Mouse (Mus musculus) hindbrain, postnatal 0 days (tissue): ENCODE data around the gene Mfsd4b2. TPM values are rescaled to one million over a fixed set of nuclear protein-coding genes. Genes with fewer than 3 reads are reported as not detected.

Source experiments
- ATAC-seq: fragments of 200-750 bp; cut with Nextera tagmentation; 2 replicates; pipeline ENCODE4 v1.8.0; 2017; ENCODE audit warnings: mild to moderate bottlenecking, moderate TSS enrichment, moderate library complexity
- DNase-seq: peaks from one replicate; pipeline ENCODE4 v3.0.0-alpha.2; 2015; ENCODE audit warnings: low spot score
- H3K27ac ChIP-seq: fragments of 300-500 bp; sonication (generic); 2 replicates; pipeline ENCODE4 v1.5.1; 2014; ENCODE audit warnings: mild to moderate bottlenecking
- H3K27me3 ChIP-seq: fragments of 300-500 bp; sonication (generic); 2 replicates; pipeline ENCODE4 v1.6.1; 2014; ENCODE audit warnings: low read length, mixed read lengths; ENCODE audit not compliant: insufficient read depth
- H3K36me3 ChIP-seq: fragments of 300-500 bp; sonication (generic); 2 replicates; pipeline ENCODE4 v1.6.1; 2014; ENCODE audit warnings: low read length, mixed read lengths; ENCODE audit not compliant: insufficient read depth
- H3K4me1 ChIP-seq: fragments of 300-500 bp; sonication (generic); 2 replicates; pipeline ENCODE4 v1.6.1; 2014; ENCODE audit warnings: antibody characterized with exemption, low read length, mixed read lengths; ENCODE audit not compliant: insufficient read depth
- H3K4me2 ChIP-seq: fragments of 300-500 bp; sonication (generic); 2 replicates; pipeline ENCODE4 v1.6.1; 2014; ENCODE audit warnings: low read depth, mild to moderate bottlenecking, low read length, moderate library complexity, mixed read lengths
- H3K4me3 ChIP-seq: fragments of 300-500 bp; sonication (generic); 2 replicates; pipeline ENCODE4 v1.5.1; 2014; ENCODE audit warnings: low read length
- H3K9ac ChIP-seq: fragments of 300-500 bp; sonication (generic); replicated peaks from 2 replicates; pipeline ENCODE4 v1.6.1; 2014; ENCODE audit warnings: mild to moderate bottlenecking, low read length, moderate library complexity, mixed read lengths
- H3K9me3 ChIP-seq: fragments of 300-500 bp; sonication (generic); 2 replicates; pipeline ENCODE4 v1.6.1; 2016; ENCODE audit warnings: low read length, mixed read lengths
- CTCF ChIP-seq: IDR thresholded peaks from 2 replicates; pipeline ENCODE4 v1.5.1; 2016; ENCODE audit warnings: antibody characterized with exemption, control low read depth, low read depth
- WGBS: fragments of 180-500 bp; shearing (Covaris S2); extraction: QIAGEN DNeasy Blood & Tissue Kit; methylation state at CpG from one replicate; pipeline ENCODE4 v1.1.7; 2014; 5-methylcytosine and 5-hydroxymethylcytosine counted together
- polyA plus RNA-seq: library from polyadenylated mRNA; unstranded; fragments of >200 nt; fragmentation: Nextera tagmentation; extraction: Ambion mirVana; gene quantifications from 2 replicates; pipeline ENCODE4 v1.2.1, GENCODE M21; 2015
- total RNA-seq: library from RNA; depleted of rRNA; stranded (reverse); fragments of >200 nt; gene quantifications from 2 replicates; pipeline ENCODE4 v1.2.3, GENCODE M21; 2014

Gene Mfsd4b2
- total and polyA plus RNA-seq, 2 experiments from 2014 or later, result not detected

GRCm38 (mm10) chr10:39912616-39913015 is 14.1 kb downstream of the Mfsd4b2 start:
- DNase-seq (no peak), ATAC-seq (no peak)
- Histone ChIP-seq H3K9ac (no peak overlapping the region), H3K36me3 (no peaks in the 10 kb centered on the region), H3K9me3 (no peaks in the 10 kb centered on the region), H3K4me3 (no peak overlapping the region), H3K27me3 (no peaks in the 10 kb centered on the region), H3K4me2 (no peak overlapping the region), H3K4me1 (no peaks in the 10 kb centered on the region), H3K27ac (no peak overlapping the region)
- no peak for TF ChIP-seq CTCF

- ATAC-seq, result no peak
- no peaks in the 10 kb centered on the region for H3K4me1 ChIP-seq
- no peak for DNase-seq
- no peak overlapping the region for H3K9ac ChIP-seq
- no peak overlapping the region for H3K4me3 ChIP-seq
- no peak overlapping the region for H3K27ac ChIP-seq
- no peaks in the 10 kb centered on the region for H3K27me3 ChIP-seq
- H3K4me2 ChIP-seq, result no peak overlapping the region
- H3K9me3 ChIP-seq, result no peaks in the 10 kb centered on the region
- no peak for TF ChIP-seq CTCF
- H3K36me3 ChIP-seq, result no peaks in the 10 kb centered on the region
- 74% methylated on average over 13 of the region's 13 CpGs for WGBS
Observed at GRCm38 (mm10) chr10:39908768-39909441, 17.8 kb downstream of the Mfsd4b2 start.

- Histone ChIP-seq H3K27me3 (no peaks in the 10 kb centered on the region), H3K9me3 (no peaks in the 10 kb centered on the region), H3K27ac (no peak overlapping the region), H3K4me2 (no peak overlapping the region), H3K36me3 (no peaks in the 10 kb centered on the region), H3K4me1 (no peaks in the 10 kb centered on the region), H3K9ac (no peak overlapping the region), H3K4me3 (no peak overlapping the region)
- WGBS, result 78% methylated on average over 10 of the region's 10 CpGs
- ATAC-seq, result no peak
- TF ChIP-seq CTCF, result no peak
- no peak for DNase-seq
Observed at GRCm38 (mm10) chr10:39906799-39907658, 19.7 kb downstream of the Mfsd4b2 start.

GRCm38 (mm10) chr10:39904191-39904590 is 22.5 kb downstream of the Mfsd4b2 start:
- DNase-seq, result no peak

GRCm38 (mm10) chr10:39898874-39899371 is 27.8 kb downstream of the Mfsd4b2 start, which contains the start of gene Mfsd4b4:
Gene Mfsd4b4 (minus strand): TSS chr10:39899238.
- Histone ChIP-seq H3K4me2 (peak within 1 kb of the TSS; percentile 90), H3K27ac (peak within 1 kb of the TSS; percentile 83), H3K9ac (peak within 1 kb of the TSS; percentile 85), H3K36me3 (no peaks in the 10 kb centered on the region), H3K4me1 (peaks cover 5% of the 10 kb centered on the region; the same call in 1 of the 2 replicates), H3K27me3 (no peaks in the 10 kb centered on the region), H3K9me3 (no peaks in the 10 kb centered on the region), H3K4me3 (peak within 1 kb of the TSS; percentile 77)
- peak; percentile 97 for ATAC-seq
- DNase-seq, result peak; percentile 96
- no peak for TF ChIP-seq CTCF
- under 1% methylated on average over 41 of the region's 41 CpGs for WGBS

More at GRCm38 (mm10) chr10:39904191-39904590, 22.5 kb downstream of the Mfsd4b2 start:
- Histone ChIP-seq H3K4me3 (no peak overlapping the region), H3K27ac (no peak overlapping the region), H3K27me3 (no peaks in the 10 kb centered on the region), H3K9me3 (no peaks in the 10 kb centered on the region), H3K36me3 (no peaks in the 10 kb centered on the region), H3K9ac (no peak overlapping the region), H3K4me2 (no peak overlapping the region), H3K4me1 (no peaks in the 10 kb centered on the region)
- TF ChIP-seq CTCF, result no peak
- 73% methylated on average over 3 of the region's 3 CpGs for WGBS
- no peak for ATAC-seq

GRCm38 (mm10) chr10:39896503-39896902 is 30.2 kb downstream of the Mfsd4b2 start:
- WGBS, result 82% methylated on average over 5 of the region's 5 CpGs
- H3K27ac ChIP-seq, result no peak overlapping the region
- 0 out of 2 replicates have a peak, but pooled peaks cover 3% of the 10 kb centered on the region for H3K36me3 ChIP-seq
- peaks cover 5% of the 10 kb centered on the region; the same call in 1 of the 2 replicates for H3K4me1 ChIP-seq
- ATAC-seq, result no peak
- H3K4me3 ChIP-seq, result no peak overlapping the region
- H3K9ac ChIP-seq, result no peak overlapping the region
- no peaks in the 10 kb centered on the region for H3K27me3 ChIP-seq
- H3K9me3 ChIP-seq, result no peaks in the 10 kb centered on the region
- TF ChIP-seq CTCF, result peak; percentile 38
- no peak overlapping the region for H3K4me2 ChIP-seq
- DNase-seq, result no peak
